Mouse (Mus musculus): ENCODE measurements around the gene Btnl10. TPM values are rescaled to one million over a fixed set of nuclear protein-coding genes. Genes with fewer than 3 reads are reported as not detected.
A peak's percentile ranks its signal among the peaks of the same experiment; 100 is the strongest.

Btnl10 gene
- polyA plus RNA-seq, 1 experiment from 2014 or later, result 0.05 TPM

- Histone ChIP-seq H3K9me3 (no peaks in the 10 kb centered on the region), H3K4me1 (peaks cover 70% of the 10 kb centered on the region), H3K4me3 (peak overlapping the region; percentile 83), H3K36me3 (replicated peaks) (peaks cover 13% of the 10 kb centered on the region), H3K27me3 (ENCODE audit: poor library complexity, severe bottlenecking) (peaks cover 48% of the 10 kb centered on the region), H3K27ac (peak overlapping the region; percentile 96)
- no peak for DNase-seq (ENCODE audit: extremely low spot score, low spot score)
- under 1% methylated on average over 20 of the region's 20 CpGs for WGBS
Observed at GRCm38 (mm10) chr11:58955143-58955867, 37.6 kb downstream of the Btnl10 start.

- H3K4me3 ChIP-seq, result peak overlapping the region; percentile 83
- peaks cover 13% of the 10 kb centered on the region for H3K36me3 ChIP-seq (replicated peaks)
- 42% methylated on average over 8 of the region's 8 CpGs for WGBS
- peaks cover 46% of the 10 kb centered on the region for H3K27me3 ChIP-seq (ENCODE audit: poor library complexity, severe bottlenecking)
- peaks cover 66% of the 10 kb centered on the region for H3K4me1 ChIP-seq
- no peak for DNase-seq (ENCODE audit: extremely low spot score, low spot score)
- H3K9me3 ChIP-seq, result no peaks in the 10 kb centered on the region
- peak overlapping the region; percentile 96 for H3K27ac ChIP-seq
Observed at GRCm38 (mm10) chr11:58955868-58956257, 38.2 kb downstream of the Btnl10 start.

GRCm38 (mm10) chr11:58957226-58957914, 39.7 kb downstream of the Btnl10 start:
- 83% methylated on average over 5 of the region's 5 CpGs for WGBS
- Histone ChIP-seq H3K36me3 (replicated peaks) (peaks cover 13% of the 10 kb centered on the region), H3K4me1 (peaks cover 58% of the 10 kb centered on the region), H3K27me3 (ENCODE audit: poor library complexity, severe bottlenecking) (peaks cover 47% of the 10 kb centered on the region), H3K9me3 (peaks cover 7% of the 10 kb centered on the region), H3K4me3 (peak overlapping the region; percentile 83), H3K27ac (no peak overlapping the region)
- DNase-seq (ENCODE audit: extremely low spot score, low spot score), result no peak

GRCm38 (mm10) chr11:58958536-58958935, 40.8 kb downstream of the Btnl10 start:
- Histone ChIP-seq H3K36me3 (replicated peaks) (peaks cover 13% of the 10 kb centered on the region), H3K27ac (no peak overlapping the region), H3K4me1 (peaks cover 50% of the 10 kb centered on the region), H3K27me3 (ENCODE audit: poor library complexity, severe bottlenecking) (peaks cover 57% of the 10 kb centered on the region), H3K9me3 (peaks cover 7% of the 10 kb centered on the region), H3K4me3 (no peak overlapping the region)
- no peak for DNase-seq (ENCODE audit: extremely low spot score, low spot score)
- 89% methylated on average over 6 of the region's 6 CpGs for WGBS

- 42% methylated on average over 15 of the region's 15 CpGs for WGBS
- Histone ChIP-seq H3K9me3 (peaks cover 7% of the 10 kb centered on the region), H3K4me3 (peak overlapping the region; percentile 62), H3K36me3 (replicated peaks) (peaks cover 13% of the 10 kb centered on the region), H3K27me3 (ENCODE audit: poor library complexity, severe bottlenecking) (peaks cover 57% of the 10 kb centered on the region), H3K4me1 (peaks cover 47% of the 10 kb centered on the region), H3K27ac (peak overlapping the region; percentile 68; the same call in 1 of the 2 replicates)
- no peak for DNase-seq (ENCODE audit: extremely low spot score, low spot score)
Observed at GRCm38 (mm10) chr11:58959186-58959825, 41.6 kb downstream of the Btnl10 start.

- H3K27ac ChIP-seq, result peak overlapping the region; percentile 68
- H3K27me3 ChIP-seq (ENCODE audit: poor library complexity, severe bottlenecking), result peaks cover 57% of the 10 kb centered on the region
- WGBS, result 3% methylated on average over 40 of the region's 40 CpGs
- H3K4me1 ChIP-seq, result peaks cover 52% of the 10 kb centered on the region
- peak overlapping the region; percentile 62 for H3K4me3 ChIP-seq
- DNase-seq (ENCODE audit: extremely low spot score, low spot score), result peak; percentile 82
- peaks cover 13% of the 10 kb centered on the region for H3K36me3 ChIP-seq (replicated peaks)
- H3K9me3 ChIP-seq, result peaks cover 7% of the 10 kb centered on the region
Observed at GRCm38 (mm10) chr11:58959921-58960465, 42.3 kb downstream of the Btnl10 start.

GRCm38 (mm10) chr11:58961364-58962177, 43.9 kb downstream of the Btnl10 start:
- Histone ChIP-seq H3K36me3 (replicated peaks) (peaks cover 13% of the 10 kb centered on the region), H3K9me3 (peaks cover 7% of the 10 kb centered on the region), H3K4me3 (peak overlapping the region; percentile 5; the same call in 1 of the 2 replicates), H3K27ac (no peak overlapping the region), H3K4me1 (peaks cover 44% of the 10 kb centered on the region), H3K27me3 (ENCODE audit: poor library complexity, severe bottlenecking) (peaks cover 57% of the 10 kb centered on the region)
- 69% methylated on average over 50 of the region's 50 CpGs for WGBS
- DNase-seq (ENCODE audit: extremely low spot score, low spot score), result no peak

- peaks cover 7% of the 10 kb centered on the region for H3K9me3 ChIP-seq
- no peak overlapping the region for H3K4me3 ChIP-seq
- no peak for DNase-seq (ENCODE audit: extremely low spot score, low spot score)
- H3K36me3 ChIP-seq (replicated peaks), result peaks cover 12% of the 10 kb centered on the region
- H3K4me1 ChIP-seq, result peaks cover 30% of the 10 kb centered on the region
- no peak overlapping the region for H3K27ac ChIP-seq
- WGBS, result 39% methylated on average over 17 of the region's 17 CpGs
- peaks cover 38% of the 10 kb centered on the region for H3K27me3 ChIP-seq (ENCODE audit: poor library complexity, severe bottlenecking)
Observed at GRCm38 (mm10) chr11:58963543-58963942, 45.8 kb downstream of the Btnl10 start.

- peaks cover 7% of the 10 kb centered on the region for H3K9me3 ChIP-seq
- H3K4me1 ChIP-seq, result peaks cover 26% of the 10 kb centered on the region
- no peak for DNase-seq (ENCODE audit: extremely low spot score, low spot score)
- peaks cover 19% of the 10 kb centered on the region for H3K36me3 ChIP-seq (replicated peaks)
- no peak overlapping the region for H3K27ac ChIP-seq
- no peak overlapping the region for H3K4me3 ChIP-seq
- H3K27me3 ChIP-seq (ENCODE audit: poor library complexity, severe bottlenecking), result peaks cover 32% of the 10 kb centered on the region
- WGBS, result 85% methylated on average over 7 of the region's 7 CpGs
Observed at GRCm38 (mm10) chr11:58964216-58964615, 46.5 kb downstream of the Btnl10 start.

- no peak for DNase-seq (ENCODE audit: extremely low spot score, low spot score)
- peaks cover 16% of the 10 kb centered on the region for H3K4me1 ChIP-seq
- H3K4me3 ChIP-seq, result no peak overlapping the region; the same call in 1 of the 2 replicates
- H3K27ac ChIP-seq, result no peak overlapping the region
- H3K27me3 ChIP-seq (ENCODE audit: poor library complexity, severe bottlenecking), result peaks cover 29% of the 10 kb centered on the region
- 61% methylated on average over 12 of the region's 12 CpGs for WGBS
- H3K36me3 ChIP-seq (replicated peaks), result peaks cover 28% of the 10 kb centered on the region
- H3K9me3 ChIP-seq, result peaks cover 7% of the 10 kb centered on the region
Observed at GRCm38 (mm10) chr11:58965001-58965760, 47.5 kb downstream of the Btnl10 start.

- Histone ChIP-seq H3K4me3 (no peak overlapping the region), H3K27ac (no peak overlapping the region), H3K27me3 (ENCODE audit: poor library complexity, severe bottlenecking) (peaks cover 10% of the 10 kb centered on the region), H3K36me3 (replicated peaks) (peaks cover 50% of the 10 kb centered on the region), H3K4me1 (peaks cover 13% of the 10 kb centered on the region), H3K9me3 (no peaks in the 10 kb centered on the region)
- WGBS, result 98% methylated on average over 1 of the region's 1 CpGs
- DNase-seq (ENCODE audit: extremely low spot score, low spot score), result no peak
Observed at GRCm38 (mm10) chr11:58967346-58967745, 49.6 kb downstream of the Btnl10 start.

Data from forebrain, embryonic 10.5 days (tissue).